Mouse (Mus musculus) liver (tissue): ENCODE measurements at regions not wholly inside any gene's neighbourhood (a gene's known extent, or its start where the extent isn't known, plus 50 kb on each side); places are given as distances from the start of the nearest gene placed in this dataset.
A peak's percentile ranks its signal among the peaks of the same experiment; 100 is the strongest.

Experiments used
- DNase-seq: peaks from one replicate; pipeline ENCODE4 v3.0.0-alpha.2; 2020; ENCODE audit warnings: mixed read lengths

DNA sequence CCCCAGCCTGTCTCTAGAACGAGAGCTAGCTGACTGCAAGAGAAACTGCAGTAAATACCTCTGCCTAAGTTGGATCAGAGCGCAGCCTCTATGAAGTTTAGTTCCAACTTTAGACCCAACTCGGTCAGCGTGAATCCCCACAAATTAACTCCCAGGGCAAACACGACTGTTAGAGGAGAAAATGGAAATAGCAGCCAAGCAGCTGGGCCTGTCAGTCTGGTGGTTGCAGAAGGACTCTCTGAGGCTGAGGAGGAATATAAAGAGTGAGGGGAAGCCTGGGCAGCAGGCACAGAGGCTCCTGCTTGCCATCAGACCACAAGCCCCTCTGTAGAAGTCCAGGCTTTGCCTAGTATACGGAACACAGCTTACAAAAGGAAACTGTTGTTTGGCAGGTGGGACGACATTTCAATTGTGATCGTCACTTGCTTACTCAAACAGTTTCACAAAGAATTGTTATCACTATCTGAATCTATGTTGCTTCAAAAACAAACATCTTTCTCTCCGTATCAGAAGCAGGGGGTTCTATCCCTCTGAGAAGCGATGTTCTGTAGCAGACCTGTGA, 135.0 kb downstream of the Lmo4 start:
- no peak for DNase-seq

DNA sequence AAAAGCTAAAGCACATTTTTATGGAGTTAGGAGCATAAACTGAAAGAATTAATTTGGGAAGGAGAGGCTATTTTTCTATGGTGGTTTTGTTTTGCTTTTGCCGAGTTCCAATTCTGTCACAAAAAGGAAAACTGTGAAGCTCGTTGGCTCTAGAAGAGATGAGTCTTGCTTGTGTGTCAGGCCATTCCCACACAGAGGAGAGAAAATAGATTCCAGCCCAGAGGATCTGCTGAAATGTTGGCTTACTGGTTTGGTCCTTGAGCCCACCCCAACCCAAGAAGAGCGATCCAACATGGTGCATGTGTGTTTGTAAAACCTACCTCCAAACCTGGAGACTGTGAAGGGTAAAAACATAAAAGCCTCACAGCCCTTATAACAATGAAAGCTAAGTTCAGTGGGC, 138.0 kb downstream of the Lmo4 start:
- DNase-seq: no peak

GRCm38 (mm10) chr3:144058106-144058505, 146.9 kb downstream of the Lmo4 start:
- no peak for DNase-seq

DNA sequence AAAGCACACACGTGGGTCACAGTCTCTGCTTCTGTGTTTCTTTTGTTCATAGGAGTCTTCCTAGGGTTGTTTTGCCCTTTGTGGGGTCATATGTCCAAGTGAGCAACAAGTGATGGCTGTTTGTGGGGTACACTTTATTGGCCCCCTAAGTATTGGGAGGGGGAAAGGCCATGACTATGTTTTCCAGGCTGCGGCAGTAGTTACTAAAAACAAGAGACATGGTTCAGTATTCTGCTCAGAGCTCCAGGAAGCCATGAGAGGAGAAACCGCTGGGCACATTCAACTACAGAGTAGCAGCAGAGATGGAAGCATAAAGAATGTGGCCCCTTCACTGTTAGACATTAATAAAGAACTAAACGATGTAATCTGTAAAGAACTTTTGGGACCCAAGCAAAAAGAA, 154.7 kb downstream of the Lmo4 start:
- DNase-seq: no peak

GRCm38 (mm10) chr3:144049270-144049669, 155.8 kb downstream of the Lmo4 start:
- no peak for DNase-seq

GRCm38 (mm10) chr3:144044366-144044765, 160.7 kb downstream of the Lmo4 start:
- no peak for DNase-seq

DNA sequence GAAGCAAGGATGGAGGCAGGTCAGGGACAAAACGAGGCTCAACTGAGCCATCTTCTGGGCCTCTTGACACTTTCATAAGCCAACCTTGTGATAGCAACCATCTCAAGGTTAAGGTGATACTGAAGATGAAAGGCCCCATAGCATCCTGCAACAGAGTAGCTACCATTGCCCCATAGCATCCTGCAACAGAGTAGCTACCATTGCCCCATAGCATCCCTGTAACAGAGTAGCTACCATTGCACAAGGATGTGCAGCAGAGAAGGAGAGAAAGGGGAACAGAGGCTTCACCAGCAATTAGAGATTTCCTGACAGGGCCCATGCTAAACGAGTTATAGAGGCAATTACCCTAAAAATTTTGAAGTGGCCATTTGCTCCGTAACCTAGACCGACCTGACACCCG, 163.2 kb downstream of the Lmo4 start:
- DNase-seq: no peak

DNA sequence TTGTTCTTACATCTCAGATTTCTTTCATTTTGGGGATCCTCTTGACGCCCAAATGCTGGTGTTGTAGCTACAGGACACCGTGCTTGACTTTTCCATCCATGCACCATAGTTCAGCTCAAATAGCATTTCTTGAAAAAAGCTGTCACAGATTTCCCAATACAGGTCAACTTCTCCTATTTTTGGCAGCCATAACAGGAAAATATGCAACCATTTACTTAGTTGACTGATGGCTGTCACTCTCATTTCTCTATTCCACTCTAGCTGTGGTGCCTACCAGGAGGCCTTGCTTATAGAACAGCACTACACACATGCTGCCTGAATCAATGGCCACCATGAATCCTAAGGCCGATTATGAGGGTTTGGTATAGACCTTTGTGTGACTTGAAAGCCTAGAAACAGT, 165.5 kb downstream of the Lmo4 start:
- DNase-seq: no peak

- DNase-seq: no peak
Observed at GRCm38 (mm10) chr3:144029611-144030010, 175.4 kb downstream of the Lmo4 start.

DNA sequence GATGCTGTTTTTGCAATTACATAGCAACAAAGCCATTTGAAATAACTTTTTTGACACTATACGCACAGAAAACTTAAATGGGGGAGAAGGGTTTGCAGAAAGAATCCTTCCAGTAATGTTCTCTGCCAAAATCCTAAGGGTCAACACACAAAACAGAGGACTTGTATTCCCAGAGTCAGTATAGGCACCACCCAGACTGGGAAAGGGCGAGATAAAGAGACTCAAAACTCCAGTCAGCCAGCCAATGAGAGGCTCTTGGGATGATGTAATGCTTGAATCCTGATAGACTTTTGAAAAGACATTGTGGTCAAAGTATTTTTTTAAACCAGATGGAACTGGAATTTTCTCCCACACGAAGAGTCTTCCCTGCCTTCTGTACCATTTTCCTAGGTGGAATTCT, 175.9 kb downstream of the Lmo4 start:
- no peak for DNase-seq

- DNase-seq: no peak
Observed at GRCm38 (mm10) chr3:144027134-144027980, 177.7 kb downstream of the Lmo4 start.

GRCm38 (mm10) chr3:144025451-144026125, 179.4 kb downstream of the Lmo4 start:
- no peak for DNase-seq

DNA sequence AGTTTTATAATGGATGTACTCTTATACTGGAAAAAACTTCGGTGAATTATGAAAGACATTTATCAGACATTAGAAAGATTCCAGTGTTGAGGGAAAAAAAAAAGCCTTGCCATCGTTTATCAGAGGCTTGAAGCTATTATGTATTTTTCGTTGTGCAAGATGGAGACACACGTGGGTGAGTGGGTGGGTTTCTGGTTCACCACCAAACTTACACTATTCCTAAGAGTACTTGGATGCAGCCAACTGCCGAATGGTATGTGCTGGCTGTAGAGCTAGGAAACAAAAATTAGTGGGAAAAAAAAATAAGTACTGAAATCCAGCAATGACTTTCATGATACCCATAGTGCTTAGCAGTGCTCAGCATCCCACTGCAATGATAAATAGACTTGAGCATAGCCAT, 180.8 kb downstream of the Lmo4 start:
- no peak for DNase-seq

DNA sequence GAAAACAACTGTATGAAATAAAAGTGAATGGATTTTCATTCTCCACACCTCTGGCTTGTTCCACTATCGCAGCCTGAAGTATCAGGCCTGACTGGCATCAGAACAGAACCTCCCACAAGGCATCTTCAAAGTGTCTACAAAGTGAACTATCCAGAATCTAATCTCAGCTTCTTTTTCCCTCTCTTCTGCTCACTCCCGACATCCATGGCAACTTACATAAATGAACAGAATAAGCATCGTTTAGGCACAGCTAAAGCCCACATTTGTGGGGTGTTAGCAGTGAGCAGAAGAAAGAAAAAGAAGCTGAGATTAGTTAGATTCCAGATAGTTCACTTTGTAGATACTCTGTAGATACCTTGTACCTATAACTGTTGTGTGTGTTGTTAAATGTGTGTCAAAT, 182.0 kb downstream of the Lmo4 start:
- no peak for DNase-seq

DNA sequence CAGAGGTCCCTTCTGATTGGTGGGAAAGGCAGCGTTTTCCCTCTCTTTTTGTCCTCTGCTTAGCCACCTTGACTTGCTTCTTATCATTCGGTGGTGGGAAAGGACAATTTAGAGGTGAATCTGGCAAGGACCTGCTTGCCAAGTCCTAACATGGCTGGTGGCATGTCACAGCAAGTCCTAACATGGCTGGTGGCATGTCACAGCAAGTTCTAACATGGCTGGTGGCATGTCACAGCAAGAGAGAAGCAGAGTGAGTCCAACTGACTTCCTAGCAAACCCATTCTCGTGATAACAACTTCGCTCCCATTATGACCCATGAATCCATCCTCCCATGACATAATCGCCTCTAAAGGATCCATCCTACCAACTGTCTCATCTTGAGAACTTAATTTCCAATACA, 183.1 kb downstream of the Lmo4 start:
- no peak for DNase-seq

GRCm38 (mm10) chr3:144020189-144020940, 184.7 kb downstream of the Lmo4 start:
- no peak for DNase-seq

DNA sequence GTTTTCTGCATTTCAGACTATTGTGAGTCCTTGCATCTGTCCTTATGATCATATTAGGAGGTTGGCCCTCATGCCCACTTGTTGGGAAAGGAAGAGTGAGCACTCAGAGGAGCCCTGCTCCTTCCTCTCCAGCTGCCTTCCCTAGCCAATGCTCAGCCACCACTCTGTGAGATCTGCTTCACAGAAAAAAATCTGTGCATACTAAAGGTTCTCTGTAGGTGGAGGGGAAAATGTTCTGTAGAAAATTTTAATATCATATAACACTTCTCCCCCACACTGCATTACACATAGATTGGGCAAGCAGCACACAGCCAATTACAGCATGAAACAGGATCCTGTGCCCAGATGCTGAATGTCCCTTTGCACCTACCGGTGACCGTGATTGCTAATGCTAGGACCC, 185.7 kb downstream of the Lmo4 start:
- no peak for DNase-seq

GRCm38 (mm10) chr3:144018559-144018958, 186.5 kb downstream of the Lmo4 start:
- DNase-seq: peak; percentile 7

- DNase-seq: no peak
Observed at GRCm38 (mm10) chr3:144015236-144015635, 189.8 kb downstream of the Lmo4 start.

DNA sequence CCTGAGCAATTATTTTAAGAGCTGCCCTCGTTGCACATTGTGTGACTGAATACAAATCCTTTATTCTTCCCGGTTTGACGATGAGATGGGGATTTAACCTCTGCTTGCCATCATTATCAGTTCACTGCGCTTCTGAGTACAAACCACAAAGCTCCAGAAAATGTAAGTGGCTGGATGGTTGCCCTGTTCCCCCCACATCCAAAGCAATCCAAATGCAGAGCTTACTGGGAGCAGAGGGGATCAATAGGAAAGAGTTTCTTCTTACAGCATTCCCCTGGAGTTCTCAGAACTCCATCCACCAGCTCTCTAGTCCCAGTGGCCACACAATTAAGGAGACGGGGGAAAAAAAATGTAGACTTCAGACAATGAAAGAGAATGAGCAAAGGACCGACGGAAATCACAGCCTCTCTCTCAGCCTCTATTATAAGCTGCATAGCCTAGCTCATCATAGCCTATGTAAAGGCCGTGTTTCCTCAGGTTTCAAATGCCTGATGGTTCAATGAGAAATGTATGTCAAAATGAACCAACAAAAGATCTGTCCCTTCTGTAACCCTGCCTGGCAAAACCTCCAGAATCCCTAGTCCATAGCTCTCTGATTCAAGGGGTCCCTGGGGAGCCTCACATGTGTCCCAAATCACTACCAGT, 191.4 kb downstream of the Lmo4 start:
- no peak for DNase-seq

DNA sequence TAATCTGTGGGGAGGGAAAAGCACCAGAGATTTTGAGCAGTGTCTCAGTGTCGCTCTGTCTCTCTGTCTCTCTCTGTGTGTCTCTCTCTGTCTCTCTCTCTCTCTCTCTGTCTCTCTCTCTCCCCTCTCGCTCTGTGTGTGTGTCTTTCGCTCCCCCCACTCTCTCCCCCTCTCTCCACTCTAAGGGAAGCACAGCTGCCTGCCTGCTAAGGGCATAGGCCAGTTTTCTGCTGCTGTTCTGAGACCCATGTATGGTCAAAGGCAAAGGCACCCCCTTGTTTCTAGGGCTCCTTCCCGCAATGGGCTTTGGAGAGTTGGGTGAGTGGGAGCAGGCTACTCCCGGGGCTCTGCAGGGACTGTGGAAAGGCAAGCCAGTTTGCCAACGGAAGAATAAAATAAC, 192.2 kb downstream of the Lmo4 start:
- DNase-seq: no peak

GRCm38 (mm10) chr3:144012173-144012572, 192.8 kb downstream of the Lmo4 start:
- no peak for DNase-seq
